Mouse (Mus musculus) embryonic facial prominence, embryonic 10.5 days (tissue): ENCODE measurements around the gene Sfrp4. TPM values are rescaled to one million over a fixed set of nuclear protein-coding genes. Genes with fewer than 3 reads are reported as not detected.

ENCODE experiments used
- DNase-seq: peaks from one replicate; pipeline ENCODE4 v3.0.0-alpha.2; 2017; ENCODE audit warnings: low spot score
- H3K27ac ChIP-seq: fragments of 300-500 bp; sonication (generic); replicated peaks from 2 replicates; pipeline ENCODE4 v1.5.1; 2016; ENCODE audit warnings: mild to moderate bottlenecking
- H3K27me3 ChIP-seq: fragments of 300-500 bp; sonication (generic); replicated peaks from 2 replicates; pipeline ENCODE4 v1.6.1; 2016; ENCODE audit warnings: low read depth, mild to moderate bottlenecking; ENCODE audit not compliant: poor library complexity, severe bottlenecking
- H3K36me3 ChIP-seq: fragments of 300-500 bp; sonication (generic); replicated peaks from 2 replicates; pipeline ENCODE4 v1.6.1; 2016; ENCODE audit warnings: mild to moderate bottlenecking, moderate library complexity
- H3K4me1 ChIP-seq: fragments of 300-500 bp; sonication (generic); 2 replicates; pipeline ENCODE4 v1.6.1; 2016
- H3K4me3 ChIP-seq: fragments of 300-500 bp; sonication (generic); 2 replicates; pipeline ENCODE4 v1.5.1; 2016; ENCODE audit warnings: mild to moderate bottlenecking, moderate library complexity
- H3K9me3 ChIP-seq: fragments of 300-500 bp; sonication (generic); 2 replicates; pipeline ENCODE4 v1.6.1; 2016; ENCODE audit warnings: mild to moderate bottlenecking
- WGBS: fragments of 180-500 bp; shearing (Covaris S2); methylation state at CpG from one replicate; pipeline ENCODE4 v1.1.7; 2016; 5-methylcytosine and 5-hydroxymethylcytosine counted together
- polyA plus RNA-seq: library from polyadenylated mRNA; unstranded; fragments of >200 nt; fragmentation: Nextera tagmentation; extraction: Ambion mirVana; gene quantifications from 2 replicates; pipeline ENCODE4 v1.2.1, GENCODE M21; 2016

Gene Sfrp4
- polyA plus RNA-seq, 1 experiment from 2014 or later = 0.26 TPM

DNA sequence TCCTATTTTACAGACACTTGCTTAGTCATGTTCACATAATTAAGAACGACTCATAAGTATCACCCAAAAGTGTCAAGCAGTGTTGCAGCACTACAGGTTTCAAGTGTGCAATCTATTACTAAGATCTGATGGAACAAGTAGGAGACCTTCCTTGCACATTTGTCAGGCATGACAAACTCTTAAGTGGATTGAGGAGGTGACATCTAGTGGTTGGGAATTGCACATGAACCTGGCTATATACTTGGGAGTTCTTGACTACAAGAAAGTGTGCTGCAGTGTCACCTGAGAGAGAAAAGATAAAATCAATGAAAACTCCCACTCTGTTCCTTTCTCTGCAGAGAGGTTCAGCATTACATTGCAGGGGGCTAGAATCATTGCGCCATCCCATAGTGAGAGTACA is 21.3 kb downstream of the Sfrp4 start:
- Histone ChIP-seq H3K27ac (no peak overlapping the region), H3K27me3 (no peaks in the 10 kb centered on the region), H3K4me3 (no peak overlapping the region), H3K9me3 (no peaks in the 10 kb centered on the region), H3K4me1 (no peaks in the 10 kb centered on the region), H3K36me3 (no peaks in the 10 kb centered on the region)
- WGBS = 75% methylated on average over 2 of the region's 2 CpGs
- DNase-seq = no peak

DNA sequence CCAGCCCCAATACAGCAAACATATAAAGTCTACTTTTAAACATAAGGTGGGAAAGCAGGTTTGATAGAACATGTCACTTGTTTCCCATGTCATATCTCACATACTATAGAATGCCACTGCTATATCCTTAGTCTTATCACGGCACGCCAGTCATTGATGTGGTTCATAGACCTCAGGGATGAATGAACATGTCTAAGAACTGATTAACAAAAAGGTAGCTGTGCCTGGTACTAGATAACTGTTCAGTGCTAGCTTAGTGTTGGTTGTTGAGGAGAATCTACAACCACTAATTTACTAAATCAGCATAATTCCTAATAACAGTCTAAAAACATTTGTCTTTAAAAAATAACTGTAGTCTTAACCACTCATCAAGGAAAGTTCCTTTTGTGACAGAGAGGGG is 26.9 kb downstream of the Sfrp4 start:
- WGBS = 92% methylated on average over 2 of the region's 2 CpGs
- Histone ChIP-seq H3K36me3 (no peaks in the 10 kb centered on the region), H3K27me3 (no peaks in the 10 kb centered on the region), H3K4me3 (no peak overlapping the region), H3K27ac (no peak overlapping the region), H3K4me1 (no peaks in the 10 kb centered on the region), H3K9me3 (no peaks in the 10 kb centered on the region)
- DNase-seq = no peak

DNA sequence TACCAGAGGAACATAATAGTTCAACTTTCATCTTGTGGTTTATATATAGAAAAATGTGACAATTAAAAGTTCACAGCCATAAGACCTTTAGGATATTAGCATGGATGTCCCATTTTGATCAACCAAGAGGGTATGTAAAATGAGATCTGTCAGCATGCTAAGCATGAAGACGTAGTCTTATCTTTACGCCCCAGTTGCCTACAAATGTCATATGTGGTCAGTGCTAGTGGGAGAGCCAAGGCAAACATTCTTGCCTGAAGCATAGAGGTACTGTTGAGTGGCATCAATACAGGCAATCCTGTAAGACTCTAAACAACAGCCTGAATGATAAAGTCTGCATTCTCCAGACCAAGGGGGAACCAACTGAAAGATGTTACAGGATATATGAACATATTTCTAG is 29.5 kb downstream of the Sfrp4 start:
- H3K27me3 ChIP-seq = no peaks in the 10 kb centered on the region
- H3K4me3 ChIP-seq = no peak overlapping the region
- WGBS = 95% methylated on average over 2 of the region's 2 CpGs
- no peak for DNase-seq
- H3K27ac ChIP-seq = no peak overlapping the region
- H3K36me3 ChIP-seq = no peaks in the 10 kb centered on the region
- H3K4me1 ChIP-seq = no peaks in the 10 kb centered on the region
- no peaks in the 10 kb centered on the region for H3K9me3 ChIP-seq

DNA sequence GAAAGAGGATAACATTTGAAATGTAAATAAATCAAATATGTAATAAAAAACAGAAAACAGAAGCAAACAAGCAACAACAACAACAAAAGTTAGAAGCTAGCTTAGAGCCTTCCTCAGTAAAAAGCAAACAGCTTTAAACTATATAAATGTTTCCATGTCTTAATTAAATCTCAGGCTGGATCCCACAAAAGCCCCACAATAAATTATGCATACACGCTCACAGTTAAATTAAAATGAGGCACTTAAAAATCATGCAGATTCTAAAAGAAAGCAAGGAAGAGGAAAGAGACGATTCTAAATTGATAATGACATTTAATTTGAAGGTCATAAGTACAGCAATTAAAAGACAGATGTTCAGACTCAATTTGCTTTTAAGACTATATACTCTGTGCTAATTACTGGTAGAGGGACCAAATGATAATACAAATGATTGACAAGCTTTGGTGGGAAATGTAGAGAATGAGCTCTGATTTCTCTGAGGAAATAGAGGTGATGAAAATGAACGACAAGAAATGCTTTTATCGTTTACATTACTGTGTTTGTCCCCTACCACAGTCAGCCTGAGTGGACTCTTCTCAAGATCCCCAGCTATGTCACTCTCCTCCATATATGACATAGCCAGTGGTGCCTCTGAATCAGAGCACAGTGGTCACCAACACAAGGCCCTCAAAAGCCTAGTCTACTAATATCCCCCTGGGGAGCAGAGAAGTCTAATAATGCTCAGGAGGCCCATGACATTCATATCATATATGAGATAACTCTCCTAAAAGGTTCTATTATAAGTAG is 45.6 kb downstream of the Sfrp4 start:
- Histone ChIP-seq H3K4me3 (no peak overlapping the region), H3K27me3 (no peaks in the 10 kb centered on the region), H3K9me3 (no peaks in the 10 kb centered on the region), H3K27ac (no peak overlapping the region), H3K36me3 (no peaks in the 10 kb centered on the region), H3K4me1 (no peaks in the 10 kb centered on the region)
- 74% methylated on average over 4 of the region's 4 CpGs for WGBS
- DNase-seq = no peak

DNA sequence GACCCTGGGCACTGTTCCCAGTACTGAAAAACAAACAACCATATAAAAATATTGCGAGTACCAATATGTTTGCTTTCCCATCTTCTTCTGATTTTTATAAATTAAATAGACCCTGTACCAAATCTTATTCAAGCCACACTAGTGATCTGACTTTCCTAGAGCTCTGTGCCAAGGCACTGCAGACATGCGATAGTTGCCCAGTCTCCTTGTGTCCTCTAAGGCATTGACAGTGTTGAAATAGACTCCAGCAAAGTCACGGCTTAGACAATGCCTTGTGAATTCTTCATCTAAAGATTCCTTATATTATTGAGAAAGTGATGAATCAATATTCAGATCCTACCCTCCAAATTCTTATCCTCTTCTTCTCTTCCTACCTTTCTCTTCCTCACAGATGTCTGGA is 51.1 kb downstream of the Sfrp4 start:
- Histone ChIP-seq H3K4me3 (no peak overlapping the region), H3K36me3 (no peaks in the 10 kb centered on the region), H3K9me3 (no peaks in the 10 kb centered on the region), H3K4me1 (no peaks in the 10 kb centered on the region), H3K27ac (no peak overlapping the region), H3K27me3 (no peaks in the 10 kb centered on the region)
- 88% methylated on average over 3 of the region's 3 CpGs for WGBS
- DNase-seq = no peak

DNA sequence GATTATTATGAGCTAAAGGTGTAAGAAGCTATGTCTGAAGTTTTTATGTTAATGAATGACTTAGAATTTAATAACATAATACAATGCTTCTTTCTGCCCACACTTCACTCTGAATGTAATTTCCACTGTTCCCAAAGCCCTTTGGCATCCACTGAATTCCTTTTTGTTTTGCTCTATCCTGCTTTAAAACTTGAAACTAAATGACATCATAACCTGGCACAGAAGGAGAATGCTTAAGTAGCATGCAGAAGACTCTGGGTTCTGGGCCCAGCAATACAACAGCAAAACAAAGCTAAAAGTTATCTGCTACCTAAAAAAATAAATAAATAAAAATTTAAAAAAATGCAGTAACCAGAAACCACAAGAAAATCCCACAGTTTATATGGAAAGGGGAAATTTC is 51.7 kb downstream of the Sfrp4 start:
- H3K27me3 ChIP-seq = no peaks in the 10 kb centered on the region
- no peaks in the 10 kb centered on the region for H3K36me3 ChIP-seq
- H3K4me1 ChIP-seq = no peaks in the 10 kb centered on the region
- no peak overlapping the region for H3K4me3 ChIP-seq
- H3K9me3 ChIP-seq = no peaks in the 10 kb centered on the region
- DNase-seq = no peak
- no peak overlapping the region for H3K27ac ChIP-seq

Other genes with a start within 250 kb of the Sfrp4 start
- 102 and 104 TPM in 2 replicates for gene Stard3nl, start 227.3 kb upstream of the Sfrp4 start, polyA plus RNA-seq
- gene Epdr1, start 3.2 kb upstream of the Sfrp4 start, polyA plus RNA-seq = 12.1 and 13.2 TPM in 2 replicates
- not detected in 2 replicates for gene Nme8, start 74.7 kb downstream of the Sfrp4 start, polyA plus RNA-seq
- gene Gpr141, start 201.2 kb downstream of the Sfrp4 start, polyA plus RNA-seq = 0.09 and 0.19 TPM in 2 replicates